In genomic region chr4:155281227-155281626, GRCm38 (mm10) we compare ENCODE assay signal across 13 mouse cellular contexts. TPM values are rescaled to one million over a fixed set of nuclear protein-coding genes. Genes with fewer than 3 reads are reported as not detected.
DNase-seq lines count a peak whose midpoint lies in the region; ATAC-seq and TF ChIP-seq lines count a peak whose summit lies in the region.
"Had no signal": no experiment of that assay in that cellular context is flagged by ENCODE, and none has a peak within 500 bp of the region (broad histone marks: within the 10 kb centered on the region; RNA-seq: fewer than 3 reads in every experiment).

No protein-coding gene starts in this region.

- peaks cover 44% of the 10 kb centered on the region for H3K4me1 ChIP-seq in kidney, embryonic 16.5 days (ENCODE audit: insufficient read depth, low read length)
- H3K4me1 ChIP-seq in limb, embryonic 10.5 days: peaks cover 76% of the 10 kb centered on the region
- H3K4me1 ChIP-seq in midbrain, embryonic 16.5 days (ENCODE audit: control insufficient read depth, insufficient read depth, low read length): peaks cover 9% of the 10 kb centered on the region; the same call in 1 of the 2 replicates

- 77% methylated on average over 2 of the region's 2 CpGs for WGBS in kidney, embryonic 16.5 days
- 81% methylated on average over 2 of the region's 2 CpGs for WGBS in limb, embryonic 10.5 days
- 92% methylated on average over 2 of the region's 2 CpGs for WGBS in midbrain, embryonic 16.5 days

- no peaks in the 10 kb centered on the region for H3K79me3 ChIP-seq in C2C12 (ENCODE audit: low read depth)

- no peaks in the 10 kb centered on the region for H3K79me2 ChIP-seq in C2C12 (ENCODE audit: control insufficient read depth, insufficient read depth)

- H3K27ac ChIP-seq in kidney, embryonic 16.5 days (ENCODE audit: low read length): peak overlapping the region; percentile 33; the same call in 1 of the 2 replicates
- peak overlapping the region; percentile 95 for H3K27ac ChIP-seq in limb, embryonic 10.5 days
- no peak overlapping the region for H3K27ac ChIP-seq in midbrain, embryonic 16.5 days (ENCODE audit: low read length)

- no peak for DNase-seq in kidney, postnatal 4 days
- peak; percentile 34 for DNase-seq in NIH3T3 (ENCODE audit: low read depth)
- no peak for DNase-seq in limb, embryonic 10.5 days (ENCODE audit: low spot score)
- DNase-seq in thymus, postnatal 10 days (ENCODE audit: low spot score in 2 of 2): no peak
- no peak for DNase-seq in retina, embryonic 14.5 days (ENCODE audit: low spot score)
- DNase-seq: cerebellum, adult 9-10 months; heart, postnatal 36 days; lung, embryonic 14.5 days had no signal

- no peak for ATAC-seq in kidney, embryonic 16.5 days (ENCODE audit: low FRiP score, low TSS enrichment)
- no peak for ATAC-seq in midbrain, embryonic 16.5 days
- ATAC-seq: inflammation-experienced regulatory T-cells, adult 6 months had no signal

- no peaks in the 10 kb centered on the region for H3K9me3 ChIP-seq in kidney, embryonic 16.5 days (ENCODE audit: low read length)
- no peaks in the 10 kb centered on the region for H3K9me3 ChIP-seq in limb, embryonic 10.5 days (replicated peaks)
- no peaks in the 10 kb centered on the region for H3K9me3 ChIP-seq in midbrain, embryonic 16.5 days (replicated peaks; ENCODE audit: control insufficient read depth, low read length, poor library complexity, severe bottlenecking)

- no peak overlapping the region for H3K4me2 ChIP-seq in kidney, embryonic 16.5 days (replicated peaks; ENCODE audit: low read depth, low read length)
- H3K4me2 ChIP-seq in midbrain, embryonic 16.5 days (ENCODE audit: low read length): no peak overlapping the region
- H3K4me2 ChIP-seq: lung, embryonic 14.5 days had no signal

- H3K9ac ChIP-seq in kidney, embryonic 16.5 days (replicated peaks; ENCODE audit: low read length): no peak overlapping the region
- no peak overlapping the region for H3K9ac ChIP-seq in midbrain, embryonic 16.5 days (ENCODE audit: low read depth, low read length)
- H3K9ac ChIP-seq: lung, embryonic 14.5 days had no signal

- H3K36me3 ChIP-seq in kidney, embryonic 16.5 days (ENCODE audit: insufficient read depth, low read length): no peaks in the 10 kb centered on the region
- no peaks in the 10 kb centered on the region for H3K36me3 ChIP-seq in C2C12 (ENCODE audit: control insufficient read depth, insufficient read depth)
- H3K36me3 ChIP-seq in limb, embryonic 10.5 days: no peaks in the 10 kb centered on the region
- H3K36me3 ChIP-seq in midbrain, embryonic 16.5 days (ENCODE audit: control insufficient read depth, insufficient read depth, low read length): peaks cover 2% of the 10 kb centered on the region; the same call in 1 of the 2 replicates

- H3ac ChIP-seq in C2C12 (ENCODE audit: control insufficient read depth, insufficient read length, low read depth): no peak overlapping the region

- no peak for TF ChIP-seq CTCF in C2C12 (IDR thresholded peaks at IDR 0.05; ENCODE audit: control insufficient read depth, insufficient read depth, insufficient read length)

- H3K27me3 ChIP-seq in kidney, embryonic 16.5 days (ENCODE audit: insufficient read depth, low read length): no peaks in the 10 kb centered on the region
- no peaks in the 10 kb centered on the region for H3K27me3 ChIP-seq in C2C12 (ENCODE audit: control insufficient read depth, insufficient read depth, insufficient read length)
- H3K27me3 ChIP-seq in limb, embryonic 10.5 days (ENCODE audit: low read depth, poor library complexity, severe bottlenecking): no peaks in the 10 kb centered on the region
- H3K27me3 ChIP-seq in midbrain, embryonic 16.5 days (ENCODE audit: control insufficient read depth, insufficient read depth, low read depth, low read length): no peaks in the 10 kb centered on the region

- no peak overlapping the region for H3K4me3 ChIP-seq in kidney, embryonic 16.5 days (ENCODE audit: low read length)
- no peak overlapping the region for H3K4me3 ChIP-seq in C2C12 (ENCODE audit: insufficient read depth, poor library complexity, severe bottlenecking)
- no peak overlapping the region for H3K4me3 ChIP-seq in limb, embryonic 10.5 days
- no peak overlapping the region for H3K4me3 ChIP-seq in midbrain, embryonic 16.5 days (ENCODE audit: low read depth, low read length)
- H3K4me3 ChIP-seq: erythroblast, embryonic 14.5 days had no signal

TF ChIP-seq in C2C12, 6 proteins besides CTCF, POLR2A, EP300 and RAD21:
- TF ChIP-seq MAX (IDR thresholded peaks at IDR 0.05): peak; percentile 33
- no peak for TF ChIP-seq USF1 (IDR thresholded peaks at IDR 0.05; ENCODE audit: low read depth)
- TF ChIP-seq MYOG (IDR thresholded peaks at IDR 0.05; ENCODE audit: control insufficient read depth, extremely low read depth, insufficient read length): no peak
- peak; percentile 5 for TF ChIP-seq MYOD1 (IDR thresholded peaks at IDR 0.05; ENCODE audit: control insufficient read depth, insufficient read length, low read depth)
- TF ChIP-seq FOSL1 (IDR thresholded peaks at IDR 0.05; ENCODE audit: insufficient read depth, low read length, poor library complexity, severe bottlenecking): peak; percentile 53
- no peak for TF ChIP-seq CEBPB (IDR thresholded peaks at IDR 0.05; ENCODE audit: low read depth)

RNA-seq across cellular contexts. Expression of gene Faap20, which starts 31.6 kb away (rescaled TPM):
- polyA plus RNA-seq in kidney, embryonic 16.5 days (2015; fragmentation: Nextera tagmentation; extraction: Ambion mirVana): 77.4 and 77.8 TPM in 2 replicates
- polyA plus RNA-seq in C2C12 (2012; fragmentation: generic; extraction: Trizol): 30.6 TPM
- polyA plus RNA-seq in limb, embryonic 10.5 days (2016; fragmentation: Nextera tagmentation; extraction: Ambion mirVana): 104 and 107 TPM in 2 replicates
- 69.8 and 70.1 TPM in 2 replicates for polyA plus RNA-seq in midbrain, embryonic 16.5 days (2015; fragmentation: Nextera tagmentation; extraction: Ambion mirVana)

RNA-seq across cellular contexts. Expression of gene Ski, which starts 58.8 kb away (rescaled TPM):
- polyA plus RNA-seq in kidney, embryonic 16.5 days (2015; fragmentation: Nextera tagmentation; extraction: Ambion mirVana): 14.5 and 15.9 TPM in 2 replicates
- polyA plus RNA-seq in C2C12 (2012; fragmentation: generic; extraction: Trizol): 45.2 TPM
- polyA plus RNA-seq in limb, embryonic 10.5 days (2016; fragmentation: Nextera tagmentation; extraction: Ambion mirVana): 9.6 and 10.6 TPM in 2 replicates
- polyA plus RNA-seq in midbrain, embryonic 16.5 days (2015; fragmentation: Nextera tagmentation; extraction: Ambion mirVana): 9.6 and 10.1 TPM in 2 replicates
